Mouse (Mus musculus) cerebellum, postnatal 14 days (tissue): ENCODE results near the gene Col7a1.

Experiments used
- DNase-seq, 2 experiments: peaks; one replicate each; pipeline ENCODE4 v3.0.0; 2021; ENCODE audit warnings: mixed read lengths in 2 of 2

The Col7a1 gene

DNA sequence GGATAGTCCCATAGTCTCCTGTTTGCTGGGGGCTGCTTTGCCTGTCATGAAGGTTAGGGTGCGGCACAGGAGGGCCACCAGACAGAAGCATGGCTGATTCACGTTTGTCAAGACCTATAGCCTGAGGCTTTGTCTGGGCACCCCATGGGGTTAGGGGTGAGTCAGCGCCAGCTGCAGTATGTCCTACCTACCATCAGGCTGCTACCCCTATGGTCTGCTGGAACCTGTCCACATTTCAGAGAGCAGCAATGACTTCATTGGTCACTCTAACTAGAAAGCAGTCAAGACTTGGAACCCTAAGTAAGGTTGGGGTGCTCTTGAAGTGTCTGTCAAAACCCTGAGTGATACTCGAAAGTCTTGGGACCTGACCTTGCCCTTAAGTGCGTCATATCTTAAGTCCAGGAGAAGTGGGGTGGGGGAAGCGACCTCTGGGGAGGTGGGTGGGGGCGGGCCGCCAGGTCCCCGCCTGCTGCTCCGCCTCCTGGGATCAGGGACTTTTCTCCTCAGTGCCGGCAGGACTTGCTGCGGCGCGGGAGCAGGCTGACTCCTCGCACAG lies at the start of gene Col7a1:
Gene Col7a1, plus strand, starts transcription at position 506 of the 556 bp plus-strand sequence.
- DNase-seq: no peak

GRCm38 (mm10) chr9:108912308-108912707 lies 41.1 kb upstream of the Col7a1 start:
- DNase-seq: no peak

DNA sequence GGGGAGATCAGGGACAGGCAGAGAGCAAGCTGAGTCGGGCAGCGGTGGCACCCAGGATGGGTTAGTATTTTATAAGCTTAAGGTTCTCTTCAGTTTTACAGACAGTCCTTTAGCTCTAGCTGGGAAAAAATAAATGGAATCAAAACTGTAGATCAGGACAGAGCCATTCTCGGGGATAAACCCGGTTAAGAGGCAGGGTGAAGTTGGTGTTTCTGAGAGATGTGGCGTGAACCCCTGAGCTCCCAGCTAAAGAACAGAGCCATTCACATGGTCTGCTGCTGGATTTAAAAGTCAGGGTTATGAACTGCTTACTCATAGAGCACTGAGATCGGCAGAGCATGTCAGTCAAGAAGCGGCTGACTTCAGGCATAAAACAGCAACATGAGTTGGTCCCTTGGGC lies 40.2 kb upstream of the Col7a1 start:
- DNase-seq: no peak

- DNase-seq: no peak
Observed at GRCm38 (mm10) chr9:108913621-108914020, 39.8 kb upstream of the Col7a1 start.

DNA sequence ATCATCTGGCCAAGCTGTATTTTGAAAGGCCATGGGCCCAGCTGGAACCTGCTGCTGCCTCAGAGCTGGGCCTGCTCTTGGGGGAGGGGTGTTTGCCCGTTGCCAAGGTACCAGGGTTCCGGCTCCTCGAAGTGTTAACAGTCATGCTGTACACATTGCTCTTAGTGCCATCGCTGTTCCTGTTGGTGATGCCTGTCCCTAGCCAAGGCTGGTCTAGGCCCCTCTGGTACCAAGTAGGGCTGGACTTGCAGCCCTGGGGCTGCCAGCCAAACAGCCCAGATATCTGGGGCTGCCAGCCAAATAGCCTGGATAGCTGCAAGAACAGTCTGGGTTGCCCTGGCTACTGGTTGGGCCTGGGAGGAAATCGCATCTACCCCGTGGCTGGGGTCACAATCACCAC lies 38.9 kb upstream of the Col7a1 start, which contains the start of gene Tmem89:
Gene Tmem89, plus strand, starts transcription at position 129 of the 400 bp plus-strand sequence.
- DNase-seq: peak; percentile 75 to 80

GRCm38 (mm10) chr9:108925897-108926296 lies 27.5 kb upstream of the Col7a1 start:
- DNase-seq: no peak

DNA sequence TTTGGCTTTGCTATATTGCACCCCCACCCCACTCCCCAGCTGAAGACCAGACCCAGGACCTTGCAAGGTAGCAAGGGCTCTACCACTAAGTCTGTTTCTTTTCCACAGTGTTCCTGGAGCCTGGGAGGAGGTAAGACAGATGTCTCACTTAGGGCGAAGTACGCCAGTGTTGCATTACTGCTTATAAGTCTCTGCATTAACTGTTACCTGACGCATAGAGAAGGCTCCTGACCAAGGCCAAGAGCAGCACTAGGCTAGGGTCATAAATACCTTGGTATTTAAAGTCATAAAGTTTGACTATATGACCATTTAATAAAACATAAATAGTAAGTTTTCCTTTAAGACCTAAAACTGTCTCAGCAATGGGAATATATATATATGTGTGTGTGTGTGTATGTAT lies 25.0 kb upstream of the Col7a1 start:
- DNase-seq: no peak

- no peak for DNase-seq
Observed at GRCm38 (mm10) chr9:108935991-108936390, 17.4 kb upstream of the Col7a1 start.

DNA sequence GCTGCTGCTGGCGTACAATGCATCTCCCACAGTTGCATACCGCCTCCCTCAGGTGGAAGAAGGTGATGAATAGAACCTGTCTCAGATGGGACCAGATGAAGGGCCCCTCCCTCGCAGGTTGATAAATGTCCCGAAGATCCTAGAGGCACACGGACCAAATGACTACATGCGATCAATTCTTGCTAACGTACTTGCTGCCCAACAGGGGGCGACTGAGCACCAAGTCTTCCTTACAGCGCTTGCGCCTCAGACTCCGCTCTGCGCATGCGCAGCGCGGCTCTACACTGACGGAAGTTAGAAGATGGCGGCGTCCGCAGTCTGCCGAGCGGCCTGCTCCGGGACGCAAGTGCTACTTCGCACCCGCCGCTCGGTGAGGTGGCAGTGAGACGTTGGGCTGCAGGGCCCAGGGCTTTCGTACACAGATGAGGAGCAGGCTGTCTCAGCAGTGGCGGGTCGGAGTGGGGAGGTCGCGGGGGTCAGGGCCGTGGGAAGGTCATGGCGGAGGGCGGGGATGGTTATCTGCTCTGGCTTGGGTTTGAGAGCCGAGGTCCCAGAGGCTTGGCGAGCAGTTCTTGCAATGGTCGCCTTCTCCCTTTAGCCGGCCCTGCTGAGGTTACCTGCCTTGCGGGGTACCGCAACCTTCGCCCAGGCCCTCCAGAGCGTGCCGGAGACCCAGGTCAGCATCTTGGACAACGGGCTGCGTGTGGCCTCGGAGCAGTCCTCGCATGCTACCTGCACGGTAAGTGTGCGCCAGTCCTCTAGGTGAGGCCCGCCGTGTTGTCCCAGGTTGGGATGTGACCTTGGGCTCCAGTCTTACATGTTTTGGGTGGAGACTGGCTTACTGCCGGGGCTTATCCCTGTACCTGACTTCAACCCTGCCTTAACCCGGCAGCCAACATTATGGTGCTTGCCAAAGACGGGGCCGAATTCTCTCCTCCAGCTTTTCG lies 16.7 kb upstream of the Col7a1 start, which contains the start of gene Uqcrc1:
Gene Uqcrc1, plus strand, starts transcription at position 216 of the 947 bp plus-strand sequence.
- peak; percentile 99 for DNase-seq

DNA sequence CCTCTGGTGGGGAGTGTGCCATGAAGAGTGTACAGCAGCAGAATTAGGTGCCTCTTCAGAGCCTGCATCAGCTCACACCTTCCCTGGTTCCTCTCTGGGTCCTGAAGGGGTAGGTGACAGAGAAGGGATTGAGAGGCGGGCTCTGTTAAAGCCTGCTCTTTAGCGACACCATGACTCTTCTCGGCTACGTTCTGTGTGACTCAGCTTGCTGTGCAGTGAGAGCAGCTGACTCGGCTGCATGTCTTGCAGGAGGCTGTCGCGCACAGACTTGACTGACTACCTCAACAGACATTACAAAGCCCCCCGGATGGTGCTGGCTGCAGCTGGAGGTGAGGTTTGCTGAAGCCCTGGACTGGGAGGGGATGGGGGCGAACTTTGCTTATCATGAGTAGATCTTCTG lies 8.3 kb upstream of the Col7a1 start:
- DNase-seq: no peak

DNA sequence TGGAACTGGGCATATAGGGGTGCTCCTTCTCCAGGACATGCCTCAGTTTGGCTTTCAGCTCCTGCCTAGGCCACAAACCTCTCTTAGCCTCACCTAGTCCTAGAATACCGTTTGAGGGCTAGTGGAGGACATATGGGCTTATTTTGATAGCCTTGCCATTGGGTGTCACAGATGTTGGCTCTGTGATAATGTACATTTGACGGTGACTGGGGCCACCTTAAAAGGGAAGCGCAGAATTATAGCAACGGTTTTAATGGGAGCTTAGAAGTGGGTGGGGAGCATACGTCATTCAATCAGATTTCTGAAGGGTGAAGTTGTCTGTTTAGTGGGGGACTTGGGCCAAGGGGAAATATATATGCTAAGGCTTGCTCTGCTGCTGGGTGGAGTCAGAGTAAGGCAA lies 7.8 kb upstream of the Col7a1 start:
- DNase-seq: no peak

DNA sequence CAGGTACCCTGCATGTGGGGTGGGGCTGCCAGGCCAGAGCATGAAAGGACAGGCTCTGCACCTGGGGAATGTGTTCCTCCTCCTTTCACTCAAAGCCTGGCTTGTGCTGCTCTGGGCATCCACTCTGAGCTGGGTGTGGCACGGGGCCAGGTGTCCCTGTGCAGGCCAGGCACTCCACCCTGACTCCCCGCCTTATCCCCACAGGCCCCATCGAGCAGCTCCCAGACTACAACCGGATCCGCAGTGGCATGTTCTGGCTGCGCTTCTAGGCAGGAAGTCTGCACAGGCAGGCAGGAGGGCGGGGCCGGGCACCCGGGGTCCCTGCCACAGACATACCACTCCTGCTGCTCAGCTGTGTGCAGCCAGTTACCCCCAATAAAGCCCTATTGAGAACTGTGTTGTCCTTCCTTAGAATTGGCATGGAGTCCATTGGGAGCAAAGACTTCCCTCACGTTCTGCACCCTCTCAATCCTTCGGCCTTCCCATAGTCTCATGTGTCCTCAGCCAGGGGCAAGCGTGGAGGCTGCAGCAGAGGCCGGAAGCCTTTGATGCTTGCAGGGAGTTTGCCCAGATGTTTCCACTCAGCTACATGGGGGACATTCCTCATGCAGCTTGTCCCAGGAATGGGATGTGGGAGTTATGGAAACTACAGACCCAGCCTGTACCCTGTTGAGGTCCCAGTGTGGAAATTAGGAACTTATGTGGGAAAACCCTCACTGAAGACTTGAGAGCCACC lies 4.0 kb upstream of the Col7a1 start:
- DNase-seq: peak; percentile 53 to 63

- DNase-seq: peak in 1 of 2 experiments; percentile 68
Observed at GRCm38 (mm10) chr9:108949967-108950728, 3.2 kb upstream of the Col7a1 start.

DNA sequence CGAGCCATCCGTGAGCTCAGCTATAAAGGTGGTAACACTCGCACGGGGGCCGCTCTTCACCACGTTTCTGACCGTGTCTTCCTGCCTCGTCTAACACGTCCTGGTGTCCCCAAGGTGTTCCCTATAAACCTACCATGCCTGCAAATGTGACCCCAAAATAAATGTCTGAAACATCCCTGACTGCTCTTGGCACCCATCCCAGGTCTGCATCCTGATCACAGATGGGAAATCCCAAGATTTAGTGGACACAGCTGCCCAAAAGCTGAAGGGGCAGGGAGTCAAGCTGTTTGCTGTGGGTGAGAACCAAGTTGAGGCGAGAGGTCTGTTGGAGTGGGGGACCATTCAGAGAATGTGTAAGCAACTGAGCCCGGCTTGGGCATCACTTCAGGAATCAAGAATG lies 1.9 kb downstream of the Col7a1 start:
- peak in 1 of 2 experiments; percentile 46 for DNase-seq

DNA sequence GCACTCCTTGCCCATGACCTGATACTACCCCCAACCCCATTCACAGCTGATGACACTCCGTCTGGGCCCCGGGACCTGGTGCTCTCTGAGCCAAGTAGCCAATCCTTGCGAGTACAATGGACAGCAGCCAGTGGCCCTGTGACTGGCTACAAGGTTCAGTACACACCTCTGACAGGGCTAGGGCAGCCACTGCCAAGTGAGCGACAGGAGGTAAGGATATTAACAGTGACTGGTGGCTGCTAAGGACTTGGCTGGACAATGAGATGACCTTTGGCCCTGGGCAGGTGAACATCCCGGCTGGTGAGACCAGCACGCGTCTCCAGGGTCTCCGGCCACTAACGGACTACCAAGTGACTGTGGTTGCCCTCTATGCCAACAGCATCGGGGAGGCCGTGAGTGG lies 2.5 kb downstream of the Col7a1 start:
- DNase-seq: peak in 1 of 2 experiments; percentile 36

DNA sequence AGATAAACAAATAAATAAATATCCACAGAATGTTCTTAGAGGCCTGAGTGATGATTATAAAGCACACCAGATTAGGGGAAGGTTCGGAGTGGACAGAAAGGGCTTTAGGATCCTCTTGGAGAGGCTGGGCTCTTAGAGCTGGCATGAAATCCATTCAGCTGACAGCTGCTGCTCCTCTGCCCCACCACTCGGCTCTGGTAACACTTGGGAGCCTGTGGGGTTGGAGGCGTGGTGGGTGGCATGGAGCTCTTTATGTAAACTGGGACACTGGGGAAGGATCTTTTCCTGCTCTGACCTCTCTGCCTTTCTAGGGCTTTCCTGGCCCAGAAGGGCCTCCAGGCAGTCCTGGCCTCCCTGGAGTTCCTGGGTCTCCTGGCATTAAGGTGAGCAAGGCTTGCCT lies 10.2 kb downstream of the Col7a1 start:
- no peak for DNase-seq

DNA sequence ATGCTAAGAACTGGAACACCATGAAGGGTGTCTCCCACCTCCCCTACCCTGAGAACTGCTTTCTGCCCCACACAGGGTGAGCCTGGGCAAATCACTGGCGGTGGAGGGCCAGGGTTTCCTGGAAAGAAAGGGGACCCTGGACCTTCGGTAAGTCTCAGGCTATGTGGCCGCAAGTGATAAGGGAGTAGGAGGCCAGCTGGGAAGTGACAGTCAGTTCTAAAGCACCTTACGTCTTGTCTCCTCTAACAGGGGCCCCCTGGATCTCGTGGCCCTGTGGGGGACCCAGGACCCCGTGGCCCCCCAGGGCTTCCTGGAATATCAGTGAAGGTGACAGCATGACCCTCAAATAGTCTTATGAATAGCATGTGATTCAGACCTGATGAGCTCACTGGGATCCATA lies 11.0 kb downstream of the Col7a1 start:
- no peak for DNase-seq

- no peak for DNase-seq
Observed at GRCm38 (mm10) chr9:108970623-108971022, 17.2 kb downstream of the Col7a1 start.

DNA sequence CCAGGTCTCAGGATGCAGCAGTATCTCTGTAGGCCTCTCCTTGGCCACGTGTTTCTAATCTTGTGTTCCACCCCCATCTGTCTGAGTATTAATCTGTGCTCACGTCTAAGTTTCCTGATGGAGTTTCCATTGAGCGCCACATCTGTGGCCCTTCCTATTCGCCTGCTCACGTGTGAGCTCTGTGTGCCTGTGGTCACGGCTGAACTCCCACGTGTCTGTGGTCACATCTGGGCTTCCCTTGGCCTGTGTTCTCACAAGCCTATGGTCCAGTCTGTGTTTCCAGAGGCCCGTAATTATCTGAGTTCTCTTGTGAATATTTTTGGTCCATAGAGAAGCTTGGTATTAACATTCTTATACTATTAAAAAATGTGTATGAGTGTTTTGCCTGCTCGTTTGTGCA lies 23.1 kb downstream of the Col7a1 start:
- no peak for DNase-seq

GRCm38 (mm10) chr9:108977966-108978365 lies 24.6 kb downstream of the Col7a1 start:
- no peak for DNase-seq

DNA sequence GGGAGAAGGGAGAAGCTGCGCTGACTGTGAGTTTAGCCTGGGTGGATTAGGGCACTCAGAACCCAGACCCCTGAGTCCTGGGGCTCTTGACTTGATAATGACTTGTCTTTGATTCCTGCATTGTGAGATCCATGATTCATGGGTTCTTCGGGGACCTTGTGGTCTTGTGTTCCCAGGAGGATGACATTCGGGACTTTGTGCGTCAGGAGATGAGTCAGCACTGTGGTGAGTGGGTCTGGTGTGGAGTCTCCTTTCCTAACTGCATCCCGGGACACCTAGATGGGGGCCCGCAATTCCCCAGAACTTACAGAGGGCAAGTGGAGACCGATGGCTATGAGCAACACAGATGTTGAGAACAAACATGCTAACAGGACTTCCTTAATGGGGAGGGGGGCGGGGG lies 29.1 kb downstream of the Col7a1 start:
- no peak for DNase-seq

DNA sequence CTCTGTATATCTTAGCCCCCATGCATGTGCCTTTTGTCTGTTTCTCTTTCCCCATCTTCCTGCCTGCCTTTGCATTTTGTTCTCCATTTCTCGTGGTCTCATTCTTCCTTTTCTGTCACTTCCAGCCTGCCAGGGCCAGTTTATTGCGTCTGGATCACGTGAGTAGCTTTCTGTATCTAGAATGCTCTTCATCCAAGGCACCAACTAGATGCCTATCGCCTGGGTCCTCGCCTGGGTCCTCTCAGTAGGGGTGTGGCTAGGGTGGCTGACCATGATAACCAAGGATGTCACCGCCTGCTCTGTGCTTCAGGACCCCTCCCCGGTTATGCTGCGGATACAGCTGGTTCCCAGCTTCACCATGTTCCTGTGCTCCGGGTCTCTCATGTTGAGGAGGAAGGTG lies 29.8 kb downstream of the Col7a1 start:
- DNase-seq: no peak

DNA sequence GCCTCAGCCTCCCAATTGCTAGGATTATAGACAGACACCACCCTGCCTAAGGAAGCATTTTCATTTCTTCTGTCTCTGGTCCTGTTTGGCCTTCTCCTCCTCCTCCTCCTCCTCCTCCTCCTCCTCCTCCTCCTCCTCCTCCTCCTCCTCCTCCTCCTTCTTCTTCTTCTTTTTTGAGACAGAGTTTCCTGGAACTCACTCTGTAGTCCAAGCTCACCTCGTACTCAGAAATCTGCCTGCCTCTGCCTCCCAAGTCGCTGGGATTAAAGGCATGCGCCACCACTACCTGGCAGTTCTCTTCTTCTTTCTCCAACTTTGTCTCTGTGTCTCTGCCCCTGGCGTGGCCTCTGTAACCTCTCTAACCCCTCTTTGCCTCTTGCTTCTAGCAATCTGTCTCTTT lies 32.3 kb downstream of the Col7a1 start, which contains the start of gene Ucn2:
Gene Ucn2, plus strand, starts transcription at position 301 of the 400 bp plus-strand sequence.
- DNase-seq: no peak
